Mouse (Mus musculus) c-Kit-positive CD71-positive TER-119-negative erythroid progenitor cells, embryonic 14.5 days (primary cell): ENCODE measurements around the gene Alg9.

Source experiments
- DNase-seq: peaks from one replicate; pipeline ENCODE4 v3.0.0-alpha.2; 2013; ENCODE audit warnings: low read depth

The Alg9 gene

DNA sequence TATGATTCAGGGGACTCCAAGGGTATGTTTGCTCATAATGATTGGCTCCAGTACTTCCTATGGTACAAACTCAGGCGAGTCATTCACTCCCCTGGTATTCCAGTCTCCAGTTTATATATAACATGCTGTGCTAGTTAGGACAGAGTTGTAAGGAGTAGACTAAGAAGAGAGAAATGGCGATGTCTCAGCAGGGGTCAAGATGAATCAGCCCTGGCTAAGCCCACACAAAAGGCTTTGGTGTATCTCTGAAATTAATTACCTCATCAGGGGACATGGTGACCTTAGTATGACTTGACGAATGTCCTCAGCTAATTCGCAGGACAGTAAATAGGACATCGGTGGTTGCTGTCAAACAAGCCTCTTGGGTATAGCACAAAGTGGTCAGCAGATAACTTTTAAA lies 18.1 kb upstream of the Alg9 start:
- no peak for DNase-seq

DNA sequence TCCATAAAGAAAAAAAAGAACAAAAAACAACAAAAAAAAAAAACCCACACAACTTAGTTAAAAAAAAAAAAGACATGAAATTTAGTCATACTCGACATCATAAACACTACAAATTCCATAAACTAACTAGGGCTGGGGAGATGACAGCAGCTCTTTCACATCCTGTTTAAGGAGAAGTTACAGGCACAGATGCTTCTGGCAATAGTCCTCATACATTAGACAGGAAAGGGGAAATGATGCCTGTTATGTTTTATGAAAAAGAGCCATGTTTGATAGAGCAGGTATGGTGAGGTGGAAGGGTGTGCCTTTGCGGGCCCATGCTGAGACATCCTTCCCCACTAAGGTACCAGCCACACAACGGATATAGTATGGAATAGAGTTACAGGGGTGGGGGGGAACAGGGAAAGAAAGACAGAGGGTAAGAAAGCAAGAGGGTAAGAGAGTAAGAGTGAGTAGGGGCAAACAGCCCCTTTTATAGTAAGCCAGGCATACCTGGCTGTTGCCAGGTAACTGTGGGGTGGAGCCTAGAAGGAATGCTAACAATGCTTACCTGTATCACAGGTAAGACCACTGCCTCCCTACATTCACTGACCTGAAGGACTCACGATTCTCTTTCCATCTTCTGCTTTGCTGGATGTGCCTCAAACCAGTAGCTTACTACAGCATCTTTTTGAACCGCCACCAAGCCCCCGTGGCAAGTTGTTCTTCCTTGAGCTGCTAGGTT lies 13.1 kb upstream of the Alg9 start:
- no peak for DNase-seq

DNA sequence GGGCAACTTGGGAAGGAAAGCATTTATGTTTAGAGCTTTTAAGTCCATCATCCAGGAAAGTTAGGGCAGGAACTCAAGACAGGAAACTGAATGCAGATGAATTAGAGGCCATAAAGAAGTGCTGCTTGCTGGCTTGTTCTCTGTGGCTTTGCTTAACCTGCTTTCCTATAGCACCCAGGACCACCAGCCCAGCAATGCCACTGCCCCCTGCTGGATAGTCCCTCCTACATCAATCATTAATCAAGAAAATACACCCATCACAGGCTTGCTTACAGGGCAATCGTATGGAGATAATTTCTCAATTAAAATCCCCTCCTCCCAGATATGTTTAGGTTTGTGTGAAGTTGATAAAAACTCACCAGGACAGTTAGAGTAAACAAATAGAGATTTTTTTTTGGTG lies 11.5 kb upstream of the Alg9 start:
- no peak for DNase-seq

DNA sequence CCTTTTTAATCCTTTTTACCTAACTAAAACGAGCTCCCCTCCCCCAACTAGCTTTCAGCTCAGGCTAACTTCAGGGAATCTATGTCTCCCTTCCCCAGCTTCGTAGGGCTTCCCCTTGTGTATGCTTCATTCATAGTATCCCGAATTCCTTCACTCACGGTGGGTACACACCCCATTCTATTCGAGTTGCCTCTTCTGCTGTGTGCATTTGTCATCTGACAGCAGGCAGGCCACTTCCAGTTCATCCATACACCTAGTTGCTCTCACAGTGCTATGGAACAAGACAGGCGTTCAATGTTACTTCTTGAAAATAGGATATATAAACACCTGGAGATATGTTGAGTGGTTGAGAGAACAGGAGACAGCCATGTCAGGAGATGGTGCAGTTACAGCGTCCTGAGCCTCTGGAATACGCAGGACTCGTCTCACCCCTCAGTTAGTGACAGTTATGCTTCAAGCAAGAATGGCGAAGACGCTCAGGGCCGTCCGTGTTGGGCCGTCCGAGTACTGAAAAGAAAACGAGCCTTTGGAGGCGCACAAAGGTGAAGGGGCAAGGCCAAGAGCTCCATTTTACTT lies 7.2 kb upstream of the Alg9 start:
- DNase-seq: no peak

DNA sequence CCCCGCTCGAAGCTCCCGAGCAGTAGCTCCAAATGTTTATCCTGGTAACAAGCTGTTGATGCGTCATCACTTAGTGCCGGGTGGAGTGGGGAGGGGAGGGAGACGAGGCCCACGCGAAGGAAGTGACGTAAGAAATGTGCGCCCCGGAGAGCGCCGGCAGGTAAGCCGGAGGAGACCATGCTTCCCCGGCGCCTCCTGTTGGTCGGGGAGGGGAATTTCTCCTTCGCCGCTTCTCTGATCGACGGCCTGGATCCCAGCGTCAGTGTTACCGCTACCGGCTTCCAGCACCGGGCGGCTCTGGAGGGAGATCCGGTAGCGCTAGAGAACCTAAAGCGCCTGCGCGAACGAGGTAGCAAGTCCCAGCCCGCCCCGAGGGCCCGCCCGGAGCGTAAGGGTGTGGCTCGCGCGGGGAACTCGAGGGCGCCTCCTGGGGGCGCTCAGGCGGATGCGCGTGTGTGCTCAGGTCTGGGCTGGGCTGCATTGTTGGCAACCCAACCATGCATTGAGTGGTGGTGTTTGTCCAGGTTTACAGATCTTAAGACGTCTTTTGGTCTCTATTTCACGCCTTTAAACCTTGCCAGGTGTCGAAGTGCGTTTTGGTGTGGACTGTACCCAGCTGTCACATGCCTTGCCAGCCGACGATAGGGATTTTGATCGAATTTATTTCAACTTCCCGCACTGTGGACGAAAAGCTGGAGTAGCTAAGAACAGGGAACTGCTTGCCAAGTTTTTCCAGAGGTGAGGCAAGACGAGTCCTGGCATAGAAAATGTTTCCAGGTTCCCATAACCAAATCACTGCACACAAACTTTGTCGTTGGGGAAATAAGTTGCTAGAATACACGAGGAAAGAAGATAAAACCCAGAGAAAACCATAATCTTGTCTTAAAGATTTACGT lies 6.5 kb upstream of the Alg9 start, which contains the start of gene Fdxacb1:
Gene Fdxacb1, plus strand, starts transcription at position 130 of the 896 bp plus-strand sequence.
- peak; percentile 96 for DNase-seq

DNA sequence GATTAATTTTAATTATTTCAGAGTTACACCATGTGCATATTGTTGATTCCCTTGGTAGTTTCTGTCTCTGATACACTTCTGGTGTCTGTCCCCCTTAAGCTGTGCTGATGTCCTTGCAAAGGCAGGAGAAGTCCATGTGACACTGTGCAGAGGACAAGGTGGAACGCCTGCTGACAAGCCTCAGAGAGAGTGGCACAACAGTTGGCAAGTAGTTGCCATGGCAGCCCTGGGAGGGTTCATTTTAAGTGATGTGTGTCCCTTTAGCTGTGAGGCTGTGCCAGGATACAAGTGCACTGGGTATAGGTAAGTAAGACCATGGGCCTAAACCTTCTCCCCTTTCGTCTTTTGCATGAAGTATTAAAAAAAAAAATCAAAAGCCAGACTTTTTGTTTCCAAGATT lies 4.8 kb upstream of the Alg9 start:
- no peak for DNase-seq

DNA sequence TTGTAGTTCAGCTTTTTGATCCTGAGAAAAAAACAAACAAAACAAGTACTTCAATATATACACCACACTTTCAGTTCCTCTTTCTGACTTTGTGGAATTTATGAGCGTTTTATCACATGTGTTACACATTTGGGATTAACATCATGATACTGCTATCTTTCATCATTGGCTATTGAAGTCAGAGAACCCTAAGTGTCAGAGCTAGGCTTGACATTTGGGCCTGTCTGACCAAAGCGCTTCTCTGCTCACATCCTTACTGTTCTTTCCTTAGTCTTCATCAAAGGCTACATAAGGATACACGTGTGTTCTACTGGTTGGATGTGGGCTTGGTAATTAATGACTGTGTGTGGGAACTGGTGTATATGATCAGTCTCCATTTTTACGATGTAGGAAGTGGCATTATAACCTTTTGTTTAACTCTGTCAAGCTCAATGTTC lies 775 bp upstream of the Alg9 start:
- no peak for DNase-seq

DNA sequence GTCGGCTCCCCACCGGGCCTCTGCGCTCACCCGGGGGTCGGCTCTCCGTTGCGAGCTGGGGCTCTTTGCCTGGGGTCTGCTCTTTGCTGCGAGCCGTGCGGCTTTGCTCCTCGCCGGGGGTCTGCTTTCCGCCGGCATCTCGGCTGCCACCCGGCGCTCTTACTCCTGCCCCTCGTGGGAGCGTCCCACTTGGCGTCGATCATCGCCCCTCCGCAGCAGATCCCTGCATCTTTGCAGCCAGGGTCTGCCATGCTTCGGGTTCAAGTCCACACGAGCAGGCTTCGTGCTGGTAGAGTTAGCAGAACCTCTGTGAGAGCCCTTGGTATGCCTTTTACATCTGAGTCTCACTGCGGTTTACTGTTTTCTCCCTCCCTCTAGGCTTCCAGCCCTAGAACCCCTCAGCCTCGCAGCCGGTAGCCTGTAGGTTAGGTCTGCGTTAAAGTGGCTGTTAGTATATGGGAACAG lies 875 bp downstream of the Alg9 start:
- DNase-seq: no peak

DNA sequence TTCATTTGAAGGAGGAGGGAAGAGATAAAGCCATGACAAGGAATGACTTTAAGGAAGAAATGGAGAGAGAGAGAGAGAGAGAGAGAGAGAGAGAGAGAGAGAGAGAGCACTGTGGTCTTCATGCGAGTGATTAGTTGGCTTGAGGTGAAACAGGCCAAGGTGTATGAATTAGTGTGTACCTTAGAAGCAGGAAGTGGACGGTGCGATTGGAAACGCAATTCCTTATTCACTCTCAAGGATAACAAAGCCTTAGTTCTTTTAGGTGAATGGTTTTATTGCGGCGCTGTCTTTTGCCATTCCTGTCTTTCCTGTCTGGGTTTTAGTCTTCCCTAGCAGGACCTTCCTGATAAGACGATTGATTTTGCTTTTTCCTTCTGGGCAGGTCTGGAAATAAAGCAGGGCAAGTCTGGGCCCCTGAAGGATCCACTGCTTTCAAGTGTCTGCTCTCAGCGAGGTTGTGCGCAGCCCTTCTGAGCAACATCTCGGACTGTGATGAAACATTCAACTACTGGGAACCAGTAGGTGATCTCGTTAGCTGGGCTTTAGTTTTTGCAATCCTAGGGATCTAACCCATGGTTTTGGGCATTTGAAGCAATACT lies 1.4 kb downstream of the Alg9 start:
- no peak for DNase-seq

DNA sequence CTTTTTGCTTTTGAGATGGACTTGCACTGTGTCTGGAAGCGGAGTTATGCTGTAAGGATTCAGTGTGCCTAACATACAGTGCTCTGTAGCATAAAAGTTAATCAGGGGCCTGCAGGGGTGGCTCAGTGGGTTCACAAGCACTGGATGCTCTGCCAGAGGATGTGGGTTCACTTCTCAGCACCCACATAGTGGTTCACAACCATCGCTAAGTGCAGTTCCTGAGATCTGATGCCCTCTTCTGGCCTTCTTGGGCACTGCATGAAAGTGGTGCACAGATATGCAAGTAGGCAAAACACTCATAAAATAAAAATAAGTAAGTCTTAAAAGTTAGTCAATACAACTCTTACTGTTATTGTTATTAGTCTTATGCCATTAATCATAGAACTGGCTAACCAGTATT lies 7.3 kb downstream of the Alg9 start:
- peak; percentile 38 for DNase-seq

DNA sequence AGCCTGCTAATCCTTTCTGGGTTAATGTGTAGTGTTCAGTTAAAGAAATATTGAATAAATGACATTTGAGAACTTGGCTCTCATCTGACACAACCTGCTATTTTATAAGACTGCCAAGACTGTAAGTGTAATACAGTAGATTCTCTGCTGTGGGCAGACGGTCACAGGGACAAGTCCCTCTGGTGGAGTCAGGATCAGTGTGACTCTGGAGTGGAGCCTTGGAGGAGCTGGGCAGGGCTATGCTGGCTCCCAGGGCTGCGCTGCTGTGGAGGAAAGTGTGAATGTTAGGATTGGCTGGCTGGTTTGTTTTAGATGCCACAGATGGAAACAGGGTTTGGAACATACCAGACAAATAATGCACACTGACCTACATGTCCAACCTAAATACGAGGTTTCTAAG lies 20.4 kb downstream of the Alg9 start:
- no peak for DNase-seq

DNA sequence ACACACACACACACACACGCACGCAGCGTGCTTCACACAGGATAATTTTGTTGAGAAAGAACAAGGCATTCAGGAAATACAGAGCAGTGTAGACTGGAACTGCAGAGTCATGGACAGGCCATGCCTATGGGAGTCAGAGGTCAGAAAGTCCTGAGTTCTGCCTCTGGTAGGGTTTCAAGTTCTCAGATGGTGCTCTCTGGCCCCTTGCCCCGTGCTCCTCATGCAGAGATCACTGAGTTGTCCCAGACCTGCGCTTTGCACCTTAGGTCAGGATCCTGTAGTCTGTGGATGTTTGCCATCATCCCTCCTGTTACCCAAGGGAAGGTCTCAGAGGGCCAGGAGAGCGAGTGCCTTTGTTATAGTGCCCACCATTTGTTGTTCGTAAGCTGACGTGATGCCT lies 22.0 kb downstream of the Alg9 start:
- no peak for DNase-seq

DNA sequence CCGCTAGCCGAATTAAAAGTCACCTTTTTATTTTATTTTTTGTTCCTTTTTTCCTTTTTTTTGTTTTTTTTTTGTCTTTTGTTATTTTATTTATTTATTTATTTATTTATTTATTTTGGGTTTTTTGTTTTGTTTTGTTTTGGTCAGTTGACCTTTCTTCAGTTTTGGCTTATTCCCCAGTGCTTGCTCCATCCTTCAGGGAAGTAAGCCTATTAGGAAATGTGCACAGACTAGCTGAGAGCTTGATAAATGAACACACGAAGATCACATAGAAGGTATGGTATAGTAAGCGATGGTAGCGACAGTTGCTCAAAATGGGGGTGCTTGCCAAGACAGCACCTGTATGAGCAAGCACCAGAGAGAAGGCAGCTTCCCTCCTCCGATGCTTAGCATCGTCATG lies 22.8 kb downstream of the Alg9 start:
- no peak for DNase-seq

DNA sequence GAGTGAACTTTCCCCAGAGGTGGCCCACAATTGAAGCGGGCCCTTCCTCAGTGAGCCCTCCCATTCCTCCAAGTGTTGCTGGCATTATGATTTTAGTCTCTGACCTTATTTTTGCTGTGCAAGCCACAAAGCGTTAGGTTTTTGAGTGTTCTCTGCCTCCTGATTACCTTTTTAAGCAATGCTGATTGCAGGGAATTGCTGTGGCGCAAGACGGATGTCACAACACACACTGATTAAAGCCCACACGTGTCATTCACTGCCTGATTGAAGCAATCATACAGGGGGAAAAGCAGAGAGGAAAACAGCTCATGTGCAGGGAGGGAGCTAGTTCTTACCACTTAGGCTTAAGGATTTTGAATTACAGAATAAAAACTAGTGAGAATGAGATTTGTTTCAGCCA lies 23.5 kb downstream of the Alg9 start:
- no peak for DNase-seq

DNA sequence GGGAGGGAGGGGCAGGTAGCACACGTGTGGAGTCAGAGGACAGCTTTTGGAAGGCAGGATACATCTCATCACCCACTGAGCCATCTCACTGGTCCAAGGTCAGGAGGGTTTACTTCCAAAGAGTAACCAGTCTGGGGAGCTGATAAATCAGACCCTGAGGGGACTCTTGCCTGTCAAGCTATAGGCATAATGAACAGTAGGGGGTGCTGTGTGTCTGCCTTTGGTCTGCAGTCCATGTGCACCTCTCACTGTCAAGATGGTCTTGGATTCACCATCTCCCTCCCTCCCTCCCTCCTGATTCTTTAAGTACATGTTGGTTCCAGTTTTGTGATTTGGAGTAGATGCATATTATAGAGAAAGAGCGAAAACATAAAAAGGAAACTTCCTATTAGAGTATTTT lies 26.2 kb downstream of the Alg9 start:
- DNase-seq: peak; percentile 48

DNA sequence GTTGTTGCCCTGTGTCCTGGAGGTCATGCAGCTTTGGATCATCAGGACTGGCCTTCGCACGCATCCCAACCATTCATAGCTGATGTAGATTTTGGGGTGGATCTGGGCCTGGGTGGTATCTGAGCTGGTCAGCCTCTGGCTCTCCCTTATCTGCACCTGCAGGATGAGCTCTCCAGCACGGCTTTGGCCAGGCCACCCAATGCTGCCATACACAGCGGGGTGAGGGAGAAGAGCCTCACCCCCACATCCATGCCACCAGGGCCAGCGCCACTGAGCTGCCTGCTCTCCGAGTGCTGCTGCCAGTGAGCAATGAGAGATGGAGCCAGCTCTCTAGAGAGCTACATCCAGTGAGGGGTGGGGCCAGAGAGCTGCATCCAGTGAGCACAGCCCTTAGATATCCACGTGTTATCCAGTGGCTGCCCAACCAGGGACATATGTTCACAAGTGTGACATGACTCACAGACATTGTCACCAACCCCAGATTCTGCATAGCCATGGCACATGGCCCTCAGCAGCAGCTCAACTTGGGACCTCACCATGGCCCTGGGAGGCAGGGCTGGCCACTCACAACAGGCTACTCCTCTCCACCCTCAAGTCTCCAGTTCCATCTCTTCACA lies 28.3 kb downstream of the Alg9 start:
- peak; percentile 24 for DNase-seq

DNA sequence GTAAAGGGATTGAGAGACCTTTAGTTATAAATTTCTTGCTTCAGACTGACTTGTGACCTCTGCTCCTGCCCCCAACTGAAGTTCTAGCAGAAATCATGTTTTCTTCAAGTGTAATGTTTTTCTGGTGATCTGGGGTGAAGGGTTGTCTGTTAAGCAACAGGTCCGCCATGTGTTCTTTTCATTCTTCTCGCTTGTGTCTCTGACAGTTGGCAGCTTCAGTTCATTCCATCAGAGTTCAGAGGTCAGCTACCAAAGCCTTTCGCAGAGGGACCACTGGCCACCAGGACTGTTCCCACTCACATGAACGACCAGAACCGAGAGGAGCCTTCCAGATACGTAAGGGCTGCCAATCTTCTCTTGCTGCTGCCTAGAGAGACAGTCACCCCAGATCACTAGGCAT lies 33.7 kb downstream of the Alg9 start:
- DNase-seq: no peak

DNA sequence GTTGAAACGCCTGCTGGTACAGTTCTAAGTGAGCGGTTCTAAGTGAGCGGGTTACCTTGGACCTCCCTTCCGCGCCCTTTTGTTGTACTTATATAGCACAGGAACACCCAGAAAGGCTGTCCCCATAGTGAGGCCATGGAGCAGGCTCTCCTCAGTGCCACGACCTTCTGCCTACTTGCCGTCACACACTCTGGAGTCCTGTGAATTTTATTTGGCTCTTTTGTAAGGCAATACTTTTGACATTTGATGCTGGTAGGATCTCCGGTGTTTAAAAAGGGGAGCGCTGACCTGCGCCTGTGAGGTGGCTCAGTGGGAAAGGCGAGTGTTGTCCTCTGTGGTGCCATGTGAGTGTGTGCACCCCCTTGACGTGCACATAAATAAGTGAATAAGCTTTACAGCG lies 34.3 kb downstream of the Alg9 start:
- DNase-seq: no peak

DNA sequence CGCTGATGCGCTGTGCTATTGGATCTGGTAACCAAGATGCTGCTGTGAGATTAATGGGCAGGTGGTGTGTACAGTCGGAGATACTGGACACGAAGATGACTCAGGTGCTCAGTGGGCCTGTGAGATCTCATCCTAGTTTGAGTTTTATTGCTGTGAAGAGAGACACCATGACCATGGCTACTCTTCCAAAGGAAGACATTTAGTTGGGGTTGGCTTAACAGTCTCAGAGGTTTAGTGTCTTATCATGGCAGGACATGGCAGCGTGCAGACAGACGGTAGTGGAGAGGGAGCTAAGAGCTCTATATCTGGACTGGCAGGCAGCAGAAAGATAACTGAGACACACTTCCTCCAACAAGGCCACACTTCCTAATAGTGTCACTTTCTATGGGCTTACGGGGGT lies 36.4 kb downstream of the Alg9 start:
- DNase-seq: peak; percentile 64

DNA sequence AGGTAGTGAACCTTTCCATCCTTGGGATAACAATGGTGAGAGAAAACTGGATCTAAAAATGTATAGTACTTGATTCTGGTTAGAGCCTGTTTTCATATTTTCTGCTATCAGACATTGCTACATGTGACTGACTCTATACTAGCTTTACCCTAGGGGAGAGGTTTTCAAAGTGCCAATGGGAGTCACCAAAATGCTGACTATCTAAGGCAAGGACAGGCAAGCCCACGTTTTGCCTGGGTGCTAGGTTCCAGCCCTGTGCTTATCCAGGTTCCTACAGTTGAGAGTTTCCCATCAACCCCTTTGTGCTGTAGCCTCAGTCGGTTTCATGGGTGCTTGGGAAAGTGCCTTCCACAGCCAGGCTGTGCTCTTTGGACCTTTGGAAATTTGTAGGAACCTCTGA lies 36.9 kb downstream of the Alg9 start:
- DNase-seq: no peak

DNA sequence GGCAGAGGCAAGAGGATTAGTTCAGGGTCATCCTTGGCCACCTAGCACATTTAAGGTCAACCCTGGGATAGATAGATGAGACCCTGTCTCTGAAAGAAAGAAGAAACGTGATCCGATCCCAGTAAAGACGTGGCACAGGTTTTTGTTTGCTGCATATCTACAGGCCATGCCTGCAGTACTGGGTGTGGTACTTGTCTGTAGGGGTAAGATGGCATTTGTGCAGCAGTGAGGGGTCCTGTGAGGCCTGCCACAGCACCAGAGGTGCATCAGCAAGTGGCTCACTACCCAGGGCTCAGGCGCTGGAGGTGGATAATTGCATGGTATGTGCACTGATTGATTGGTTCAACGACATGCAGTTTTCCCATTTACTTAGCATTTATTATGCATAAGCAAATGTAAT lies 39.0 kb downstream of the Alg9 start:
- DNase-seq: no peak

DNA sequence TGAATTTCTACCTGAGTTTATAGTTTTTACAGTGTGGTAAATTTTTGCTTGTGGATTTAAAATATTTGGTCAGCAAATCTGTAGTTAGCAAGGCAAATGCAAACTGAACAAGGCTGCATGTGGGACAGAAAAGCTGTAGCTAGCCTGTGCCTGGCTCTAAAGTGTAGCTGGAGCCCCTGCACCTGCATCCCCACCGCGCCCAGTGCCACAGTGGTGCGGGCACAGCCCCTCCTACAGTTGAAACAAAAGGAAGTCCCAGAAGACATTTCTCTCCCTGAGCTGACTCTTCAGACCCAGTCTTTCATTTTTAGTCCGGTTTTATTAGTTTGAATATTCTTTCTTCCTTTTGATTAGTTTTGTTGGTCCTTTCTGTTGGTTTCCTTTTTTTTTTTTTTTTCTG lies 40.8 kb downstream of the Alg9 start:
- DNase-seq: no peak
